Mouse (Mus musculus): ENCODE results near the gene 6330409D20Rik. TPM values are rescaled to one million over a fixed set of nuclear protein-coding genes. Genes with fewer than 3 reads are reported as not detected.

6330409D20Rik gene
- polyA plus RNA-seq, 1 experiment from 2014 or later, result 3.9 TPM

- Histone ChIP-seq H3K27me3 (peaks cover 4% of the 10 kb centered on the region; the same call in 1 of the 2 replicates), H3K4me1 (replicated peaks) (peaks cover 13% of the 10 kb centered on the region), H3K9ac (replicated peaks) (no peak overlapping the region), H3K9me3 (no peaks in the 10 kb centered on the region), H3K36me3 (no peaks in the 10 kb centered on the region), H3K27ac (no peak overlapping the region; the same call in 1 of the 2 replicates), H3K4me2 (replicated peaks) (no peak overlapping the region), H3K4me3 (replicated peaks) (no peak overlapping the region)
- no peak for ATAC-seq
- WGBS, result 51% methylated on average over 4 of the region's 4 CpGs
These were observed 5.9 kb downstream of the 6330409D20Rik start for GRCm38 (mm10) chr2:32734933-32735332.

DNA sequence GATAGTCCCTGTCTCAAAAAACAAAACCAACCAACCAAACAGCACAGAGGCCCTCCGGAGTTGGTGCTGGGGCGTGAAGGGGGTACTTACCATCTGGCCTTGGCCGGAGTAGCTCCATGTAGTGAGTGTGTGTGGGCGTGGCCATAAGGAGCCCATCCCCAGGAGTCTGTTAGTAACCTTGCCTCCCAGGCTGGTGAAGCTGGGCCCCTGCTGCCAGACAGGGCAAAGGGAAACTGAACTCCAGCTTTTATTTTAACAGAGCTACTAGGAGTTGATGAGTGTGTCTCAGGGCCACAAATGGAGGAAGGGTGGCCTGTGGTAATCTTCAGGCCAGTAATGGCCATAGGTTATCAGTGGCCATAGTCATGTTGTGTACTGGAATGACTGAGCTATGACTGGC, 6.3 kb downstream of the 6330409D20Rik start:
- Histone ChIP-seq H3K9ac (replicated peaks) (no peak overlapping the region), H3K36me3 (no peaks in the 10 kb centered on the region), H3K9me3 (no peaks in the 10 kb centered on the region), H3K4me1 (replicated peaks) (peaks cover 9% of the 10 kb centered on the region; the same call in 1 of the 2 replicates), H3K4me2 (replicated peaks) (no peak overlapping the region), H3K27ac (no peak overlapping the region; the same call in 1 of the 2 replicates), H3K4me3 (replicated peaks) (no peak overlapping the region), H3K27me3 (no peaks in the 10 kb centered on the region)
- 0 out of 2 replicates have a peak, but pooled peaks have one; percentile 10 for ATAC-seq
- 35% methylated on average over 4 of the region's 4 CpGs for WGBS

GRCm38 (mm10) chr2:32732695-32733094, 8.1 kb downstream of the 6330409D20Rik start:
- Histone ChIP-seq H3K9me3 (no peaks in the 10 kb centered on the region), H3K27ac (no peak overlapping the region), H3K4me1 (replicated peaks) (peaks cover 8% of the 10 kb centered on the region), H3K4me2 (replicated peaks) (no peak overlapping the region), H3K9ac (replicated peaks) (no peak overlapping the region), H3K36me3 (no peaks in the 10 kb centered on the region), H3K27me3 (no peaks in the 10 kb centered on the region), H3K4me3 (replicated peaks) (no peak overlapping the region)
- no peak for ATAC-seq
- 85% methylated on average over 6 of the region's 6 CpGs for WGBS

DNA sequence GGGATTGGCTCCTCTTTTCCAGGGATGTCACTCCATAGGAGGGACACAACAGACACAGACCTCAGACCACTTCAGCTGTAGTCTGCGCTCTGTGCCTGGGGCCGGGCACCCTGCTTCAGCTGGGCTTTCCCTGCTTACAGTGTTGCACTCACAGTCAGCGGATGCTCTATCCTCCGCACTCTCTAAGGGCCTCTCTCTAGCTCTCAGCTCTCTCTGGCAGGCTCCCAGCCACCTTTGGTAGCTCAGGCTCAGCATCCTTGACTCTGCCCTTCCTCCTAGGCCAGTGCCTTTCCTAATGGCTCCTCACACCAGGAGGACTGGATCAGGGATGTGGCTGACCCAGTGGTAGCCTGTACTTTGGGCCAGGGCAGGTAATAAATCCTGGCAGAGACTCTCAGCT, 8.9 kb downstream of the 6330409D20Rik start:
- no peaks in the 10 kb centered on the region for H3K27me3 ChIP-seq
- no peak for ATAC-seq
- no peak overlapping the region for H3K9ac ChIP-seq (replicated peaks)
- H3K27ac ChIP-seq, result no peak overlapping the region
- no peaks in the 10 kb centered on the region for H3K36me3 ChIP-seq
- H3K9me3 ChIP-seq, result no peaks in the 10 kb centered on the region
- WGBS, result 78% methylated on average over 4 of the region's 4 CpGs
- peaks cover 12% of the 10 kb centered on the region for H3K4me1 ChIP-seq (replicated peaks)
- H3K4me3 ChIP-seq (replicated peaks), result no peak overlapping the region
- H3K4me2 ChIP-seq (replicated peaks), result no peak overlapping the region

DNA sequence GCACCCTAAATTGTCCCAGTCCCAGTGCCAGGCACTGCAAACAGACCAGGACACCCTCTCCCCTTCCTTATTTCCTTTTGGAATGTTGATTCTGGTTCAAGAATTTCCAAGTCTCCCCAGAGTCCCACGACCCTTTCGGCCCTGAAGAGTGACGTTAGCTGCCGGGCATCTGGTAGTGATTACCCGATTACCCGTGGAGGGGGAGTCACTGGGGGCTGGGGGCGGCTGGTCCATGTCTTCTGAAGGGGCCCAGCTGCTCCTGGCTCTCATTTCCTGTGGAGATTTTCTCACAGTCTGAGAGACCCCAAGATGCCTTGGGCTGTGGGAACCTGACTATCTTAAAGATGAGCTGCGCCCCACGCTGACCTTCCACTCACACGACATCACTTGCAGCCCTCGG, 10.0 kb downstream of the 6330409D20Rik start:
- Histone ChIP-seq H3K27me3 (no peaks in the 10 kb centered on the region), H3K4me2 (replicated peaks) (no peak overlapping the region), H3K4me3 (replicated peaks) (no peak overlapping the region), H3K9me3 (no peaks in the 10 kb centered on the region), H3K9ac (replicated peaks) (0 out of 2 replicates have a peak overlapping the region, but pooled peaks have one; percentile 32), H3K27ac (no peak overlapping the region), H3K36me3 (no peaks in the 10 kb centered on the region), H3K4me1 (replicated peaks) (peaks cover 12% of the 10 kb centered on the region)
- 62% methylated on average over 11 of the region's 11 CpGs for WGBS
- ATAC-seq, result no peak

GRCm38 (mm10) chr2:32729547-32729946, 11.3 kb downstream of the 6330409D20Rik start:
- no peaks in the 10 kb centered on the region for H3K9me3 ChIP-seq
- 80% methylated on average over 4 of the region's 4 CpGs for WGBS
- H3K4me3 ChIP-seq (replicated peaks), result no peak overlapping the region
- H3K9ac ChIP-seq (replicated peaks), result 0 out of 2 replicates have a peak overlapping the region, but pooled peaks have one; percentile 32
- H3K36me3 ChIP-seq, result no peaks in the 10 kb centered on the region
- no peak overlapping the region for H3K4me2 ChIP-seq (replicated peaks)
- H3K27me3 ChIP-seq, result no peaks in the 10 kb centered on the region
- H3K4me1 ChIP-seq (replicated peaks), result peaks cover 12% of the 10 kb centered on the region
- no peak overlapping the region for H3K27ac ChIP-seq
- no peak for ATAC-seq

DNA sequence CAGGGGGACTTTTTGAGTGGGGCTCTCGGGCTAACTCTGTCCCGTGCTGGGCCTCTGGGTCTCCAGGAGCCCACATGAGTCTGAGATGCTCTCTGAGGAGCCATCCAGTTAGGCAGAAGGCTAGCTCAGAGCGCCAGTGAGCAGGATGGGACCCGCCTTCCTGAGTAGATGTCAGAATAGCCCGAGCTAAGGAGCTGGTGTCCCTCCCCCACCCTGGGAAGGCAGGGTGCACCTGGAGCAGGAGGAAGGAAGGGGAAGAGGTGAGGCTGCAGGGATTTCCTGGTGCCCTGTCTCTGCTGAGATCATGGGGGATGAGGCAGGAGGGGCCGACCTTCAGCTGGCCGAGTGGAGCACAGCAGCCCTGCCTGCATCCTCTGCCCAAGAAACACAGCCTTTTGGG, 12.4 kb downstream of the 6330409D20Rik start:
- H3K4me1 ChIP-seq (replicated peaks), result peaks cover 12% of the 10 kb centered on the region
- 59% methylated on average over 7 of the region's 7 CpGs for WGBS
- H3K4me2 ChIP-seq (replicated peaks), result peak overlapping the region; percentile 13; the same call in 1 of the 2 replicates
- H3K27me3 ChIP-seq, result no peaks in the 10 kb centered on the region
- H3K9ac ChIP-seq (replicated peaks), result no peak overlapping the region
- ATAC-seq, result no peak
- no peaks in the 10 kb centered on the region for H3K9me3 ChIP-seq
- H3K36me3 ChIP-seq, result no peaks in the 10 kb centered on the region
- no peak overlapping the region for H3K4me3 ChIP-seq (replicated peaks)
- no peak overlapping the region for H3K27ac ChIP-seq

GRCm38 (mm10) chr2:32727435-32727834, 13.4 kb downstream of the 6330409D20Rik start:
- H3K9me3 ChIP-seq, result no peaks in the 10 kb centered on the region
- WGBS, result under 1% methylated on average over 16 of the region's 16 CpGs
- H3K27me3 ChIP-seq, result no peaks in the 10 kb centered on the region
- H3K4me3 ChIP-seq (replicated peaks), result peak overlapping the region; percentile 33
- peak overlapping the region; percentile 32; the same call in 1 of the 2 replicates for H3K9ac ChIP-seq (replicated peaks)
- 0 out of 2 replicates have a peak overlapping the region, but pooled peaks have one; percentile 32 for H3K27ac ChIP-seq
- ATAC-seq, result peak; percentile 94
- H3K4me1 ChIP-seq (replicated peaks), result peaks cover 12% of the 10 kb centered on the region
- H3K36me3 ChIP-seq, result no peaks in the 10 kb centered on the region
- peak overlapping the region; percentile 56 for H3K4me2 ChIP-seq (replicated peaks)

GRCm38 (mm10) chr2:32724832-32725790, 15.7 kb downstream of the 6330409D20Rik start:
- no peak for ATAC-seq
- Histone ChIP-seq H3K9ac (replicated peaks) (no peak overlapping the region), H3K27ac (no peak overlapping the region), H3K4me2 (replicated peaks) (no peak overlapping the region), H3K9me3 (no peaks in the 10 kb centered on the region), H3K27me3 (no peaks in the 10 kb centered on the region), H3K4me1 (replicated peaks) (peaks cover 12% of the 10 kb centered on the region), H3K36me3 (no peaks in the 10 kb centered on the region), H3K4me3 (replicated peaks) (no peak overlapping the region)
- 84% methylated on average over 16 of the region's 16 CpGs for WGBS

DNA sequence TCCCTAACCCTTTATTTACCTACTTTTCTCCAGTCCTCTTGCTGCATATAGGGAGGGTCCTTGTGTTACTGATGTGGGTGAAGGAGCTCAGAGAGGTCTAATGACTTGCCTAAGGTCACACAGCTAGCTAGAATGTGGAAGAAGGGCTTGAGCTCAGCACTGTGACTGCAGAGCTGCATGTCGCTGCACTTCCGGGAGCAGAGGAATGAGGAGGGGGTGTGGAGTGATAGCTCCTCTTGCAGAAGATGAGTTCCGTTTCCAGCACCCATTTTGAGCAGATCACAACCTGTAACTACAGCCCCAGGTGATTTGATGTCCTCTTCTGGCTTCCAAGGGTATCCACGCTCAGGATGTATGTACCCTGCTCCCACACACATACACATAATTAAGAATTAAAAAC, 16.7 kb downstream of the 6330409D20Rik start:
- 85% methylated on average over 4 of the region's 4 CpGs for WGBS
- Histone ChIP-seq H3K4me1 (replicated peaks) (peaks cover 12% of the 10 kb centered on the region), H3K4me2 (replicated peaks) (no peak overlapping the region), H3K4me3 (replicated peaks) (no peak overlapping the region), H3K36me3 (no peaks in the 10 kb centered on the region), H3K9me3 (no peaks in the 10 kb centered on the region), H3K27me3 (no peaks in the 10 kb centered on the region), H3K9ac (replicated peaks) (no peak overlapping the region), H3K27ac (no peak overlapping the region)
- no peak for ATAC-seq

GRCm38 (mm10) chr2:32722581-32722980, 18.2 kb downstream of the 6330409D20Rik start:
- H3K9me3 ChIP-seq, result no peaks in the 10 kb centered on the region

GRCm38 (mm10) chr2:32722046-32722445, 18.8 kb downstream of the 6330409D20Rik start:
- Histone ChIP-seq H3K4me1 (replicated peaks) (peaks cover 6% of the 10 kb centered on the region), H3K4me3 (replicated peaks) (no peak overlapping the region), H3K27ac (no peak overlapping the region), H3K27me3 (no peaks in the 10 kb centered on the region), H3K4me2 (replicated peaks) (no peak overlapping the region), H3K9ac (replicated peaks) (no peak overlapping the region), H3K36me3 (no peaks in the 10 kb centered on the region), H3K9me3 (no peaks in the 10 kb centered on the region)
- 60% methylated on average over 6 of the region's 6 CpGs for WGBS
- ATAC-seq, result no peak

More at GRCm38 (mm10) chr2:32722581-32722980, 18.2 kb downstream of the 6330409D20Rik start:
- no peak for ATAC-seq
- Histone ChIP-seq H3K9ac (replicated peaks) (no peak overlapping the region), H3K4me2 (replicated peaks) (no peak overlapping the region), H3K27me3 (no peaks in the 10 kb centered on the region), H3K4me1 (replicated peaks) (peaks cover 11% of the 10 kb centered on the region), H3K36me3 (no peaks in the 10 kb centered on the region), H3K4me3 (replicated peaks) (no peak overlapping the region), H3K27ac (no peak overlapping the region)
- 80% methylated on average over 3 of the region's 3 CpGs for WGBS
